Mouse (Mus musculus) T-cell, adult 2 months (primary cell): ENCODE data around the gene Bmpr1b.

Experiments
- DNase-seq: peaks from one replicate; pipeline ENCODE4 v3.0.0; 2022; ENCODE audit warnings: low spot score

Gene Bmpr1b

GRCm38 (mm10) chr3:141905903-141906623 is 263.2 kb downstream of the Bmpr1b start:
- DNase-seq, result no peak

GRCm38 (mm10) chr3:141900361-141900760 is 268.9 kb downstream of the Bmpr1b start:
- no peak for DNase-seq

GRCm38 (mm10) chr3:141899521-141899920 is 269.7 kb downstream of the Bmpr1b start:
- no peak for DNase-seq

- DNase-seq, result no peak
Observed at GRCm38 (mm10) chr3:141897698-141898097, 271.5 kb downstream of the Bmpr1b start.

- no peak for DNase-seq
Observed at GRCm38 (mm10) chr3:141896870-141897554, 272.2 kb downstream of the Bmpr1b start.

- DNase-seq, result no peak
Observed at GRCm38 (mm10) chr3:141895096-141895495, 274.1 kb downstream of the Bmpr1b start.

- DNase-seq, result no peak
Observed at GRCm38 (mm10) chr3:141890668-141891067, 278.6 kb downstream of the Bmpr1b start.

- DNase-seq, result no peak
Observed at GRCm38 (mm10) chr3:141887476-141888274, 281.6 kb downstream of the Bmpr1b start.

- DNase-seq, result no peak
Observed at GRCm38 (mm10) chr3:141884190-141884589, 285.0 kb downstream of the Bmpr1b start.

- no peak for DNase-seq
Observed at GRCm38 (mm10) chr3:141882496-141882895, 286.7 kb downstream of the Bmpr1b start.

- no peak for DNase-seq
Observed at GRCm38 (mm10) chr3:141872337-141873042, 296.7 kb downstream of the Bmpr1b start.

- DNase-seq, result no peak
Observed at GRCm38 (mm10) chr3:141871805-141872204, 297.4 kb downstream of the Bmpr1b start.

- DNase-seq, result no peak
Observed at GRCm38 (mm10) chr3:141862816-141863461, 306.3 kb downstream of the Bmpr1b start.

GRCm38 (mm10) chr3:141857123-141857522 is 312.1 kb downstream of the Bmpr1b start:
- no peak for DNase-seq

- DNase-seq, result no peak
Observed at GRCm38 (mm10) chr3:141854339-141854738, 314.9 kb downstream of the Bmpr1b start.

- no peak for DNase-seq
Observed at GRCm38 (mm10) chr3:141850141-141850540, 319.1 kb downstream of the Bmpr1b start.

GRCm38 (mm10) chr3:141849206-141849605 is 320.0 kb downstream of the Bmpr1b start:
- no peak for DNase-seq

- no peak for DNase-seq
Observed at GRCm38 (mm10) chr3:141838864-141839263, 330.4 kb downstream of the Bmpr1b start.

- no peak for DNase-seq
Observed at GRCm38 (mm10) chr3:141831135-141831534, 338.1 kb downstream of the Bmpr1b start.

GRCm38 (mm10) chr3:141828301-141828700 is 340.9 kb downstream of the Bmpr1b start:
- no peak for DNase-seq

GRCm38 (mm10) chr3:141819331-141819941 is 349.8 kb downstream of the Bmpr1b start:
- DNase-seq, result no peak
